Mouse (Mus musculus): Measurements from ENCODE around the gene Mus81.
"Not testable (repeated sequence)": the region's sequence is repeated elsewhere in the genome, so short reads cannot be mapped to it uniquely, and the experiment has no call there.

The Mus81 gene

DNA sequence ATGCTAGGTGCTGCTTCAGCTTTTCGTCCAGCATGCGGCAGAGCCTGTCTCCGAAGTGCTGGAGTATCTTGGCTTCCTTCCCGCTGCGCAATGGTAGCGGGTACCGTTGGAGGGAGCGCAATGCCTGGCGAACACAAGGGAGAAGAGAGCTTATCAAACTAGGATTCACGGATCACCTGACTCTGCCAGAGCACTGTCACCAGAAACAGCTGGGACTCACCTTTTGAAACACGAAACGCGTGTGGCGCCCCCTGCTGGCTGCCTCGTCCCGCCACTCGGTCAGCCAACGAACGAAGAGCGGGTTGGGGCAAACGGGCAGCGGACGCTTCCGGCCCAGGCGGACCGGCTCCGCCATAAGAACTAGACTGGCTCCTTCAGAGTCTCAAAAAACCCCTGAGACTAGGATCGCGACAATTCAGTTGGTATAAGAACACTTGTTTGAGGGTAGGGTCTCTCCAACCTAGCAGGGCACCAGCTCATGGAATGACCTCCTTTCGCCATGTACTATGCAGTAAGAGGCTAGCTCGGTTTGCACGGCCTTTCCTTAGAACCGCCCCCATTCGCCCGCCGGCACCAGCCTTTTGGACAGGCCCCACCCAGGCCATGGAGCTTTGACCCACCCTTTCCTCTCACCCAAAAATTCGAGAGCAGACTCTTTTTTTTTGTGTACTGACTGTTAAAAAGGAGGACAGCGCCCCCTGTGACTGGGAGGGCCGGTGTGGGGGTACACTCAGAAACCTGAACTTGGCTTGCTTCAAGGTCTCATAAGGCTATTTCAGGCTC, at the start of gene Mus81:
Gene Mus81, minus strand, starts transcription at position 635 of the 783 bp plus-strand sequence.
- peak; percentile 90 to 93 for DNase-seq (ENCODE audit: low spot score in 2 of 2)

DNA sequence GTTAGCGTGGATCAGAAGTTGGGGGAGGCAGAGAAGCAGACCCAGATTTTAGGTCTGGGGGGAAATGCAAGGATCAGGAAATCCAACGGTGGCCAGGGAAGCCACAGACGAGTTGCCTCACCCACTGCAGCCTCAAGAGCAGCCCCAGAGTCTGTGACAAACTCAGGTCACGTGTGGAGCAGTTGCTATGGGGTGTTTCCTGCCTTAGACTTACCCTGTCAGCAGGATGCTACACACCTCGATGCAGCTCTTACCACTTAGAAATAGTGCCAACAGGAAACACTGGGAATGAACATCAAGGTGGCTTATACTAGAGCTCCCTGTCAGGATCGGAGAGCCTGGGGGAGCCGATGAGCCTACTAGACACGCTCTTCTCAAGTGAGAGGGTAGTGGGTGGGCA, 44.3 kb upstream of the Mus81 start:
- no peak for DNase-seq (ENCODE audit: low spot score in 2 of 2)

DNA sequence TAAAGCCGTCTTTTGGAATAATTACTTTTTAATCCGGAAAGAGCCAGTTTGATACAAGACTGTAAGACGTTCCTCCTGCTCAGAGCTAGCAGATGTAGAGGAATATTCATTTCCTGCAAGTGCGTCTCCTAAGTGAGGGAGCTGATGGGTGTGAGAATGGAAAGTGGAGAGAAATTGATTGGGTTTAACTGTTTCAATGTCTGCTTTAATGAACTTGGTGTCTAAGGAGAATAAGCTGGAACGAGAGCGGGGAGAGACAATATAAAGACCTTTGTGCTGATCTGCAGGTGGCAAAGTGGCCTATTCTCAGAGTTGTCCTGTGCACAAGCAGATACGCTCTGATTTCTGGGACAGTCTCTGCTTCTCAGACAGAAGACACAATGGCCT, 41.9 kb upstream of the Mus81 start:
- DNase-seq (ENCODE audit: low spot score in 2 of 2): no peak

DNA sequence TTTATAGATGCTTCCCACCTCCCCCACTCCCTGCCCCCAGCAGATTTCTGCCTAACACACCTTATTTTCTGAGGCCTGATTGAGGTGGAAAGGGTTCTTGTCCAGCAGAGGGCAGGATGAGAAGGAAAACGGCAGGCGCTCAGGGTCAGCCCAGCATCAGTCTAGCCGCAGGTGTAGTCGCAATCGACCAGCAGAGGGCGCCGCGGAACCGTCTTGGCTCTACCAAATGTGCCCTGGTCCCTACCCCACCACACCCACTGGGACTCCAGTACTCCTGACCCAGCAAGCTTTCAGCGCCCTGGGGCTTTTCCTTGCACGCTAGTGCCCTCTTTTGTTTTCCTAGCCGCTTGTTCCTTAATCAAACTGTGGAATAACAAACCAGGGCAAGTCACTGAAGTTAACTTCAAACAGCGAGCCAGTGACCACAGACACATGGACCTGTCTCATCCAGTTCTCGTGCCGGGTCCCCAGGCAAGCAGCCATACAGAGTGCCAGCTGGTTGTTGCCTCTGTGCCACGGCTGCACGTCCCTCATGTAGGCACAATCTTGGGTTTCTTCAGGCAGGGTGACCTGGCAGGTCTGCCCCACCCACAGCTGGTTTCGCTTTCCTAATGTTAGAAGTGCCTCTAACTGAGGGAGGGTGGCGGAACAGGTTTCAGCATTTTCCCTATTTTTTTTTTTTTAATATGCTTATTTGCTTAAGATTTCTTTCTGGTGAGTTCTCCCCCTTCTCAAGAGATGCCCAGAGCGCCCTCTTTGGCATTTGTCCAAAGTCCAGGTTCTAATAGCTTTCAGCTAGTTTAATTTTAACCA, 41.3 kb upstream of the Mus81 start:
- peak; percentile 78 to 89 for DNase-seq (ENCODE audit: low spot score in 2 of 2)

DNA sequence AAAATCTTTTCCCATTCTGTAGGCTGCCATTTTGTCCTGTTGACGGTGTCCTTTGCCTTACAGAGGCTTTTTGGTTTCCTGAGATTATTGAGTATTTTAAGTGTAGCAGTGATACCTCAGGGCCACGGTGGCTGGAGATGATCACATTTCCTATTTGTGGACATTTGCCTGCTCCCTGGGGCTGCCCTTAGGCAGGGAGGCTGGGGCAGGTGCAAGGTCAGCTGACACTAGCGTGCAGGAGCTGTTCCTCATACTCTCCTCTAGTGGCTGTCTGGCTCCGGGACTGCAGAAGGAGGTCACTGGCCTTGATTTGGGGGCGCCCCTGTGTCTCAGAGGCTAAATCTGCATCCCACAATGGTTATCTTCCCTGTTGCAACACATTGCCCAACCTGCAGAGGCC, 37.0 kb upstream of the Mus81 start:
- no peak for DNase-seq (ENCODE audit: low spot score in 2 of 2)

DNA sequence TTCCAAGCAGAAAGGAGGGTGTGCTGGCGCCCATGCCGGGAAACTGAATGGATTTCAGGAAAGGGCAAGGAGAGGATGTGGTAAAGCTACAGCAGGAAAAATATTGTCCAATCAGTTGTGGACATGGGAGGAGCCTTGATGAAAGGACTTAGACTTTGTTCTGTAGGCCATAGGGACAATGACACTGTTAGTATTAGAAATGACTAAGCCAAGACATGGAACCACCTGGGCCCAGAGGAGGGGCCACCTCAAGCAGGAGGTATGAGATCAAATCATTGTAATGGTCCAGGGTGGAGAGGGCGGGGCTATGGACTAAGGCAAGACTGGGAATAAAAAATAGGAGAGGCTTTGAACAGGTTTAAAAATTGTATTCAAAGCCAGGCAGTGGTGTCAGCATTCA, 30.5 kb upstream of the Mus81 start:
- DNase-seq (ENCODE audit: low spot score in 2 of 2): no peak

DNA sequence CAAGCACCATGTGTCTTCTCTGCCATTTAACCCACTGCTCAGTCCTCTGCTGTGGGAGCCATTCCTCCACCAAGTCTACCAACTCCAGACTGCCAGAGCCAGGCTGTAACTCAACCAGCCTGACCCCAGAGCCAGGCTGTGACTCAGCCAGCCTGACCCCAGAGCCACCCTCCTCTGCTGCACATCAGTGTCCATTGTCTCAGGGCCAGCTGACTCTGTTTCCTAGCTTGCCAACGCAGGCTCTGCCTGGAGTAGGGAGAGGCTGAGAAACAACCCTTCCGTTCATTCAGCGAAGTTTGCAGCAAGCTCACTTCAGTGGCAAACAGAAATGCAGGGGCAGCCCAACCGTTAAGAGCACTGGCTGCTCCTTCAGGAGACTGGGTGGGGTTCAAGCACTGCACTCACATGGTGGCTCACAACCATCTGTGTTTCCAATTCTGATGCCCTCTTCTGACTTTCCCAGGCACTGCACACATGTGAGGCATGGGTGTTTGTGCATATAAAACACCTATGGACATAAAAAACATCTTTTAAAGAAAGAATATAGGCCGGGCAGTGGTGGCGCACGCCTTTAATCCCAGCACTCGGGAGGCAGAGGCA, 28.8 kb upstream of the Mus81 start:
- no peak for DNase-seq (ENCODE audit: low spot score in 2 of 2)

DNA sequence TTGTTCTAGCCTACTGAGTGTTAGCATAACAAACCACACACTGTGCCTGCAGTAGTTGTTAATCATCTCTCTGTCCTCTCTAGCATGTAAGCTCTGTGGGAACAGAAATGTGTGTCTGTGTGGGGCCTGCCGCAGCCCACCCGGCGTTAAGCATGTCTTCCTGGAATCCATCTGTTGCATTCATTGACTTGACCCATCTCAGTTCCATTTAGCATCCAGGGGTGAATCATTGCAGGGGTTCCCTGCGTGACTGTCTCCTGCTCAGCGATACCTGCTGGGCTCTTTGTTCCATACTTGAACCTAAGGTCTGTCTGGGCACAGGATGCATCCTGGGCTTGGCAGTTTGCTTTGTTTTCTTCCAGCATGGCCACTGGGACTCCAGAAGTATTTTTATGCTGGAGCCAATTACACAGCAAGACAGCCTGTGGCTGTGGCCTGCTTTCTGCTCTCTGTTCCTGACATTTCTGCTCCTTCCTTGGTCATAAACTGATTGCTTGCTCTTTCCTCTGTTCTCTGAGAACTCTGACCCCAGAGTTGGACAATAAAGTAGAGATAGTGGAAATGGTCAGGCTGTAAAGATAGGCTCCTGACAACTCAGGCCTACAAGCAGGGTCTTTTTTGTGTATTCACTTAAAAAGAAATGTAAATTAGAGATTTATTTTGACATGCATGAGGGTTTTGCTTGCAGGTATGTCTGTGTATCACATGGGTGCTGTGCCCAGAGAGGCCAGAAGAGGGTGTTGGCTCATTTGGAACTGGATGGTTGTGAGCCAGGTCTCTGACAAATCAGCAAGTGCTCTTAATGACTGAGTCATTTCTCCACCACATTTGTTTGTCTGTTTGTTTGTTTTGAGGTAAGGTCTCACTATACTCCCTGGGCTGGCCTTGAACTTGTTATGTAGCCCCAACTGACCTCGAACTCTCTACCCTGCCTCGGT, 27.9 kb upstream of the Mus81 start:
- DNase-seq (ENCODE audit: low spot score in 2 of 2): no peak

DNA sequence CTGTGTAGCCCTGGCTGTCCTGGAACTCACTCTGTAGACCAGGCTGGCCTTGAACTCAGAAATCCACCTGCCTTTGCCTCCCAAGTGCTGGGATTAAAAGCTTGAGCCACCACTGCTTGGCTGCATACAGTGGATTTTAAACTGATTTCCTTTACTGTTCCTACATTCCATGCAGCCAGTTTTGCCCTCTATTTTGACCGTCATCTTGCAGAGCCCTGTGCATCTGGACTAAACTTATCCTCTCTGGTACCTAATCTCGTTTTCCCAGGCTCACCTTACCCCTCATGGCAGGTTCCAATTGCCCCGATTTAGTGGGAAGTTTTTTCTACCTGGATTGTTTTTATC, 24.8 kb upstream of the Mus81 start:
- DNase-seq (ENCODE audit: low spot score in 2 of 2): no peak

DNA sequence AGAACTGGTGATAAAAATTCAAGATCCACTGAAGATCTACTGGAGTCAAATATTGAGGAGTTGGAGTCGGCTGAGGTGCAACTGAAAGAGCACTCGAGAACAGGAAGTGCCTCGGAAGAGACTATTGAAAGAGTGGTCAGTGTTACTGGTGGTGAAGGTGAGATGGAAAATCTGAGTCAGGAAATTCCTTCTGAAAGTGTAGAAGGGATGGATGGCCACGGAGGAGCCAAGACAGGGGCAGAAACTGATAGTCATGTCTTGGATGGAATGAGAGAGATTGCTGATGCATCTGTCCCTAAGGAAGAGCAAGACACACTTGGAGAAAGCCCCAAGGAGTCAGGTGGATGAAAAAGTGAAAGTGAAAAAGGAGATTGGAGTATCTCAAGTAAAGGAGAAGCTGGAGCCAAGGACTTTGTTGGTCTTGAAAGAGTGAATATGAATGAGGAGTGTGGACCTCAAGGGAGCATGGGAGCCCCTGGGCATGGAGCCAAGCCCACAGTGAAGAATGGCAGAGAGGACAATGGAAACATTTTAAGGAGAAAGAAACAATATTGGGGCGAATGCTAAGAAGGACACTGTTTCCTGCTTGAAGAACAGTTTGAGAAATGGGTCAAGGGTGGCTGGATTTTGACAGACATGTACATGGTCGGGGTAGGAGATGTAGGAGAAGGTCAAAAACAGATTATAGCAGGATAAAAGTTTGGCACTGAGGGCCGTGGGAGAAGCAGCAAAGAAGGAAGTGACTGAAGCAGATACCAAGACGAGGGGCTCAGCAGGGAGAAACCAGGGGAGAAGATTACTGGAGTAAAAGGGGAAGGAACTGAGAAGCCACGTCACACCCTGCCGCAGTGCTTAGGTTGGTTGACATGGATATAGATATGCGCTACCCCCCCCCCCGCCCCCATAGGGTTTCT, 24.1 kb upstream of the Mus81 start:
- no peak for DNase-seq (ENCODE audit: low spot score in 2 of 2)

DNA sequence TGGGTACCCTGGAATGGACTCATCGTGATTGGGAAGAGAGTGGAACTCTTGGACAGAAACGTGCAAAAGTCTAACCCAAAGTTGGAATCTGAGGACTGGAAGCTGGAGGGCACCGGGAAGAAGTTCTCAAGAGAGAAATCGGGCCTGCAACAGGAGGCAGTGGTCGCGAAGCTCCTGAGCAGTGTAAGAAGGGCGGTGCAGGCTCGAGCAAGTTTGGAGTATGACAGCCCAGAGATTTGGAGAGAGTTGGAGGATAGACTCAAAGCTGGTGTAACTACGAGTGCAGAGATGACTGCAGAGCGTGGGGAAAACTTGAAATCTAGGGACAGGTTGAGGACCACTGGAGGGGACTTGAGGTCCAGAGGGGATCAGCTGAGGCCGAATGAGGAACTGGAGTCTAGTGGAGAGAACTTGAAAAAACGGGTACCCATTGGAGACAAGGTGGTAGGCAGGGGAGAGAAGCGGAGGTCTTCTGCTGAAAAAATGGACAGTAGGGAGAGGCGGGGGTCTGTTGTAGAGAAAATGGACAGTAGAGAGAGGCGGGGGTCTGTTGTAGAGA, 23.0 kb upstream of the Mus81 start:
- DNase-seq (ENCODE audit: low spot score in 2 of 2): no peak

DNA sequence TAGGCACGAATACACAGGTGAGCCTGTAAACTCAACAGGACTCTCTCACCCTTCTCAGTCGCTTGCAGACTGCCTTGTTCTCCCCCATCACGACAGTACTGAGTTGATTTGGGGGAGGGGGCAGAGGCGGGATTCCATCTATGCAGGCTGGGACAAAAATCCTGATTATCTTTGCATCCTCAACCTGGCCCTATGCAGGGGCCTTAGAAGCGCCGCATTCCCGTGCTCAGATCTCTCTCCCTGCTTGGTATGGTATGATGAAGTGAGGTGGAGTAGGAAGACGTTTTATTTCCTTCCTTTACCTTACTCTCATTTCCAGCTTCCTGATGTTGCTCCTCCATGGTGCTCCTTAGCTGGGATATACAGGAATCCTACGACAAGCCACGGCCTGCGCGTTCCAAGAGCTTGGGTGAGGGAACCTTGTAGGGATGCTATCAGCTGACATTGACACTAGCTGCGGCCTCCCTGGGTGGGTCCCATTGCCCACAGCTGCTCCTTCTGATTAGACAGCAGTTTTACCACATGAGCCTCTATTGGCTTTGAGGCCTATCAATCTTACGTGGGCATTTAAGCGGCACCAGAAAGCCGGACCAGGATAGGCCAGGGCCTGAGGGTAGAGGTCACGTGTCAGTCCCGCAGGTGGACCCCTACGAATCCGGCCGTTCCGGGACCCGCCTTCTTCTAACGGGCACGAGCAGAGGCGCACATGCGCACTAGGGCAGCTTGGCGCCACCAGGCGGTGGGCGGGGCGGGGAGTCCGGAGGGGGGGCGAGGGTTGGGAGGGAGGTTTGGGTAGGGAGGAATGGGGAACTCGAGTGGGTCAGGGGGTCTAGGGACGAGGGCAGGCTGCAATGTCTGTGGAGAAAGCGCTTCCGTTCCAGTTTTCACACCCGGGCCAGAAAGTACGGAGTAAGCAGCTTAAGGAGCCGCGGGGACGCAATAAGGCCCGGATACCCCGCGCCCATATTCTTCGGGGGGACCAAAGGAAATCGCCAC, 22.1 kb upstream of the Mus81 start, which contains the start of gene Snx32:
Gene Snx32, minus strand, starts transcription at position 508 of the 996 bp plus-strand sequence.
- peak; percentile 99 for DNase-seq (ENCODE audit: low spot score in 2 of 2)

DNA sequence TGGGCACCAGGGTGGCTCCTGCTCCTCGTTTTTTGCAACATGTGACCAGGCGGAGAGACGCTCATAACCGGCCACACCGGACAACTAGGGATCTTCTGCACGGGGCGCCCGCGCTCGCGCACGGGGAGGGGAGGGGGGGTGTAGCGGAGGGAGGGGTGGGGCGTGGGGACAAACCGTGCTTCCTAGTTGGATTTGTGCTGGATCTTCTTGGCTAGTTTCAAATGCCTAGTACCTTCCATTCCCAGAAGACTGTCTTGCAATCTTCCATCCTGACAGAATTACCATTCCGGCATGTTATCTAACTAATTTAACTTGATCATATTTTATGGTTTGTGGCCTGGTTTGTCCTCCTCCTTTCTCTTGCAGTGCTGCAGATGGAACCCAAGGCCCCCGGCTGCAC, 15.5 kb upstream of the Mus81 start, which contains the start of gene 1700020D05Rik:
Gene 1700020D05Rik, minus strand, starts transcription at position 101 of the 400 bp plus-strand sequence.
- DNase-seq (ENCODE audit: low spot score in 2 of 2): no peak

DNA sequence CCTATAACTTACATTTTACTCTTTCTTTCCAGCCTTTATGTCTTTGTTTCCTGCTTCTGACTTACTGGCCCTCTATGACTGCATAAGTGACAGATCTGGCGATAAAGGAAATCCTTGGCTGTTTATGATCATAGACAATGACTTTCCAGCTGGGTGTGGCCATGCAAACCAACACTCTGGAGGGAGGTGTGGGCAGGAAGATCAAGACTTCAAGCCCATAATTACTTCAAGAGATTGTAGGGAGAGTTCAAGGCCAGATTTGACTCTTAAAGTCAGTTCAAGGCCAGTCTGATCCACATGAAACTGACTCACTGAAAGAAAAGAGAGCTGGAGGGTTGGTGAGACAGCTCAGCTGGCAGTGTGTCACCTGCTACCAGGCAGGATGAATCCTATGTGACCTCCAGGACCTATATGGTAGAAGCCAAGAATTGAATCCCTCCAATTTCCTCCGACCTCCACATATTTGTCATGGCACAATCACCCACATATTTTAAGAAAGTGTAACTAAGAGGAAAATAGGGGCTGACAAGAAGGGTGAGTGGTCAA, 12.2 kb upstream of the Mus81 start:
- DNase-seq (ENCODE audit: low spot score in 2 of 2): no peak

DNA sequence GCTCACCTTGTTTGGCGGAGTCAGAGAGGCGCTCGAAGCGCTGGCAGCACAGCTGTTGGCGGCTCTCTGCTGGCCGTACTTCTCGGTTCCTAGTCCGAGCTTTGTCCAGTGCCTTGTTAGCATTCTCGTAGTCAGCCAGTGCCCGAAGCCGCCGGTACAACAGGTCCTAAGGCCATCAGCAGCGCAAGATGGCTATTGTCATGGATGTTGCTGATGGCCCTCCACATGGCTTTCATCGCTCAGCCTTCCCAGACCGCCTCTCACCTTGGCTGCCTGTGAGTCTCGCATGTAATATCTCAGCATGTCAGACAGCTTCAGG, 7.8 kb upstream of the Mus81 start:
- DNase-seq (ENCODE audit: low spot score in 2 of 2): no peak

DNA sequence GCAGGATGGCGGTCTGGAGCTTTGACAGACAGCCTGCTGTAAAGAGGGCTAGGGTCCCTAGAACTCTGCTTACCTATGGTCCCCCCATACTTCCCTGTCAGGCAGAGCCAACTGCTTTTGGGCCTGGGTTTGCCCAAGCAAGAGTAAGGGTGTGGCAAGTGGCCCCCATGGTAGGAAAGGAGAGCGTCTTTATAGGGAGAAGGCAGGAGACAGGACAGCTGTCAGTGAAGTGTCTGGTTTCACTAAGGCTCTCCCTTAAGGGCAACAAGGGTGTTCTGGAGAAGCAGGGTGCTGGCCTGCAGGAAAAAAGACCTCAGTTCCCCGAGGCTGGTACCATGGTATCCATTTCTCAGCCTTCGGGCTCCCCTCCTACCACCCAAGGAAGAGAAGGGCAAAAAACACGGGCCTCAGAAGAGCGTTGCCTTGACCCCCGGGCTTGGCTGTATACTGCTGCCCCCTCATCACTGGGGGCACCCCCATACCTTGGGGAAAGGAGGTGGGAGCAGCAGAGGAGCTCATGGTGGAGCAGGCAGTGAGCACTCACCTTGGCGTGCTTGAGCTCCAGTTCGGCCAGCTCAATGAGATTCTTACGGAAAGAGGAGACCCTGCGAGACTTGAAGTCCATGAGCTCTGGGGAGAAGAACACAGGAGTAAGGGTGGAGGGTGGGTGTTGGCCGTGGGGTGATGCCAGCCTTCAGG, 7.3 kb upstream of the Mus81 start:
- no peak for DNase-seq (ENCODE audit: low spot score in 2 of 2)

DNA sequence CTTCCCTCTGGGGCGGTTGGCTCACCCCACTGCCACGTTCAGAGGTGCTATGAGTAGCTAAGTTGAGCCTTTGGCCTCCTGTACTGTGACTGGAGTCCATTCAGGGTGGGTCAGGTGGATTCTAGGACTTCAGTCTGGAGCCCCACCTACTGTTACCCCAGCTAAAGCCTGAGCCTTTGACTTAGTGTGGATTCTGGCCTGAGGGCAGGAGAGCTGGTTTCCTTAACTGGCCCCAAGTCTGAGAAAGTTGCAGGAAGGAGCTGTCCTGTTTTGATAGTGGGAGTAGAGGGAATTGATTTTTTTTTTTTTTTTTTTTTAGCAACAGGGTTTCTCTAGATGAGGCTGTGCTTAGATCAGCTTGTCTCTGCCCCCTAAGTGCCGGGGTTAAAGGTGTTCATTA, 6.1 kb upstream of the Mus81 start:
- no peak for DNase-seq (ENCODE audit: low spot score in 2 of 2)

DNA sequence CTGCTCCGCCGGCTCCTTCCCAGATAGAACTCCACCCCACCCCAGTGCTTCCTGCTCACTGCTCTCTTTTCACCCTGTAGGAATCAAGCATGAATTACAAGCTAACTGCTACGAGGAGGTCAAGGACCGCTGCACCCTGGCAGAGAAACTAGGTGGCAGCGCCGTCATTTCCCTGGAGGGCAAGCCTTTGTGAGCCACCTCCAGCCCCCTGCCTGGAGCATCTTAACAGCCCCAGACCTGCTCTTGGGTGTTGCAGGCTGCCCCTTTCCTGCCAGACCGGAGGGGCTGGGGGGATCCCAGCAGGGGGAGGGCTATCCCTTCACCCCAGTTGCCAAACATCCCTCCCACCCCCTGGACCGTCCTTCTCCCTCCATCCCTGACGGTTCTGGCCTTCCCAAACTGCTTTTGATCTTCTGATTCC, 5.1 kb upstream of the Mus81 start:
- DNase-seq (ENCODE audit: low spot score in 2 of 2): not testable (repeated sequence)
